Mouse (Mus musculus) MEL (cell line): ENCODE data around the gene Eif2b5.

Experiments
- BHLHE40 ChIP-seq: IDR thresholded peaks from 2 replicates; pipeline ENCODE4 v1.6.1; 2012; ENCODE audit warnings: low read depth, mild to moderate bottlenecking, inconsistent platforms, low read length, improper control_type of control experiment, borderline replicate concordance
- CTCF ChIP-seq, 3 experiments: IDR thresholded peaks in 2 of 3; conservative IDR thresholded peaks in 1 of 3; 2 replicates each; pipeline ENCODE4 v1.5.1; 2011 to 2012; ENCODE audit warnings: low read length in 3 of 3, low read depth in 2 of 3, mild to moderate bottlenecking in 2 of 3, improper control_type of control experiment in 1 of 3, inconsistent platforms in 1 of 3, mixed read lengths in 1 of 3, moderate library complexity in 1 of 3; ENCODE audit not compliant: control insufficient read depth in 1 of 3, insufficient read depth in 1 of 3, poor library complexity in 1 of 3, severe bottlenecking in 1 of 3
- E2F4 ChIP-seq: IDR thresholded peaks from 2 replicates; pipeline ENCODE4 v1.6.1; 2011; ENCODE audit warnings: low read depth, low read length, improper control_type of control experiment, borderline replicate concordance
- EP300 ChIP-seq, 2 experiments: IDR thresholded peaks; 2 replicates each; pipeline ENCODE4 v1.6.1; 2011; ENCODE audit warnings: improper control_type of control experiment in 2 of 2, low read length in 2 of 2, low read depth in 1 of 2, mild to moderate bottlenecking in 1 of 2
- HCFC1 ChIP-seq: IDR thresholded peaks from 2 replicates; pipeline ENCODE4 v1.6.1; 2012; ENCODE audit warnings: low read depth, mild to moderate bottlenecking, inconsistent platforms, low read length, improper control_type of control experiment, moderate library complexity
- POLR2A ChIP-seq, 2 experiments: IDR thresholded peaks; 2 replicates each; pipeline ENCODE4 v1.6.1; 2011 to 2012; ENCODE audit warnings: low read length in 2 of 2, mild to moderate bottlenecking in 2 of 2, control low read depth in 1 of 2, improper control_type of control experiment in 1 of 2, low read depth in 1 of 2, moderate library complexity in 1 of 2; ENCODE audit not compliant: control insufficient read depth in 1 of 2, insufficient read depth in 1 of 2, poor library complexity in 1 of 2
- ZMIZ1 ChIP-seq: IDR thresholded peaks from 2 replicates; pipeline ENCODE4 v1.6.1; 2012; ENCODE audit warnings: low read depth, mild to moderate bottlenecking, inconsistent platforms, low read length, improper control_type of control experiment, moderate library complexity

- TF ChIP-seq BHLHE40: no peak
- no peak for TF ChIP-seq E2F4
- TF ChIP-seq CTCF (IDR thresholded peaks at IDR 0.05 in 2 of 3, conservative IDR thresholded peaks at IDR 0.05 in 1 of 3; ENCODE audit: control insufficient read depth in 1 of 3, insufficient read depth in 1 of 3, low read depth in 2 of 3, low read length in 3 of 3, poor library complexity in 1 of 3, severe bottlenecking in 1 of 3): no peak
- no peak for TF ChIP-seq POLR2A (IDR thresholded peaks at IDR 0.05; ENCODE audit: control insufficient read depth in 1 of 2, insufficient read depth in 1 of 2, low read depth in 1 of 2, low read length in 2 of 2, poor library complexity in 1 of 2)
- no peak for TF ChIP-seq HCFC1
- no peak for TF ChIP-seq ZMIZ1
- TF ChIP-seq EP300 (IDR thresholded peaks at IDR 0.05; ENCODE audit: low read depth in 1 of 2, low read length in 2 of 2): no peak
Measured at GRCm38 (mm10) chr16:20476857-20477256, 21.8 kb upstream of the Eif2b5 start.
